Mouse (Mus musculus): ENCODE data around the gene Itih2. TPM values are rescaled to one million over a fixed set of nuclear protein-coding genes. Genes with fewer than 3 reads are reported as not detected.

The Itih2 gene
- polyA plus RNA-seq, 1 experiment, result 0.02 TPM

DNA sequence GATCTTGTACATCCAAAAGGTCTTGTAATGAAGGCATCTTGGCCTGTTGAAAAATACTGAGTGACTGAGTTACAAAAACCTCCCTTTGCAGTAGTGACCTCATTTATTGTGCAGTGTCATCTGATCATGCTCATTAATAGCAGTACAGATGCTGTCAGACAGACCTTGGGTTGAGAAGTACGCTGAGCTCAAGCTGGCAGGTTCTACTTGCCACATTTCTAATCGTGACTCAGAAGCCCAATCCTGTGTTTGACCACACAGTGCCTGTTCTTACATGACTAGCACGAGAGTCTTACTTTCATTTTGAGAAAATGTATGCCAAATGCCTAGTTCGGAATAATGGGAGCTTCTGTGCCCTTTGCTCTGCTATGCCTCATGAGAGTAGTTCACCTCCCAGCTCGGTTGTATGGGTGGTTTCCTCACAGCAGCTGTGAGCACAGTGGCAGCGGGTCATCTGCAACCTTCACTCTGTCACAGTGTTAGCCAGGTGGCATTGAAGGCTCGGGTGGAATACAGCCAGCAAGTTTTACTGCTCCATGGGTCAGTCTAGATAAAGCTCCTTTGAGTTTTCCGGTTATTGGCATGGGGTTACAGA, 43.8 kb downstream of the Itih2 start:
- TF ChIP-seq MYOD1 (IDR thresholded peaks at IDR 0.05; ENCODE audit: control insufficient read depth in 1 of 3, insufficient read length in 2 of 3, low read depth in 2 of 3) (peak in 1 of 3 experiments; percentile 10), TCF12 (IDR thresholded peaks at IDR 0.05; ENCODE audit: insufficient read depth, poor library complexity, severe bottlenecking) (no peak), MYOG (IDR thresholded peaks at IDR 0.05; ENCODE audit: control insufficient read depth in 1 of 3, insufficient read depth in 1 of 3, insufficient read length in 2 of 3, low read depth in 2 of 3) (peak in 1 of 3 experiments; percentile 11)
- Histone ChIP-seq H3K4me3 (no peak overlapping the region), H3K4me2 (ENCODE audit: low read depth) (no peak overlapping the region), H3K27me3 (ENCODE audit: control insufficient read depth, insufficient read depth, insufficient read length) (no peaks in the 10 kb centered on the region), H3K79me2 (ENCODE audit: control insufficient read depth, insufficient read depth) (peaks cover 44% of the 10 kb centered on the region), H3ac (ENCODE audit: control insufficient read depth, insufficient read length) (no peak overlapping the region), H3K36me3 (ENCODE audit: control insufficient read depth, insufficient read depth) (peaks cover 30% of the 10 kb centered on the region)

GRCm38 (mm10) chr2:10082737-10083136, 48.5 kb downstream of the Itih2 start:
- no peak overlapping the region for H3K4me2 ChIP-seq (ENCODE audit: low read depth)
- no peak overlapping the region for H3ac ChIP-seq (ENCODE audit: control insufficient read depth, insufficient read length)
- TF ChIP-seq E2F4 (IDR thresholded peaks at IDR 0.05; ENCODE audit: insufficient read depth) (no peak), MYOG (IDR thresholded peaks at IDR 0.05; ENCODE audit: control insufficient read depth in 1 of 3, insufficient read depth in 1 of 3, insufficient read length in 2 of 3, low read depth in 2 of 3) (no peak), CEBPB (IDR thresholded peaks at IDR 0.05; ENCODE audit: insufficient read depth, poor library complexity, severe bottlenecking) (no peak), TCF12 (IDR thresholded peaks at IDR 0.05; ENCODE audit: insufficient read depth, poor library complexity, severe bottlenecking) (no peak), TCF3 (IDR thresholded peaks at IDR 0.05; ENCODE audit: insufficient read length, low read depth) (no peak), MYOD1 (IDR thresholded peaks at IDR 0.05; ENCODE audit: control insufficient read depth in 1 of 3, insufficient read length in 2 of 3, low read depth in 2 of 3) (no peak), REST (IDR thresholded peaks at IDR 0.05; ENCODE audit: insufficient read depth, insufficient read length) (no peak), USF1 (IDR thresholded peaks at IDR 0.05; ENCODE audit: low read depth) (no peak), POLR2A (IDR thresholded peaks at IDR 0.05; ENCODE audit: insufficient read length, low read depth) (no peak), SRF (IDR thresholded peaks at IDR 0.05; ENCODE audit: control insufficient read depth, insufficient read length, low read depth) (no peak), POLR2AphosphoS2 (IDR thresholded peaks at IDR 0.05; ENCODE audit: insufficient read length, low read depth) (no peak), MAX (IDR thresholded peaks at IDR 0.05; ENCODE audit: low read depth) (no peak)
- no peaks in the 10 kb centered on the region for H3K27me3 ChIP-seq (ENCODE audit: control insufficient read depth, insufficient read depth, insufficient read length)
- peaks cover 75% of the 10 kb centered on the region for H3K79me2 ChIP-seq (ENCODE audit: control insufficient read depth, insufficient read depth)
- no peak overlapping the region for H3K4me3 ChIP-seq
- H3K36me3 ChIP-seq (ENCODE audit: control insufficient read depth, insufficient read depth), result peaks cover 7% of the 10 kb centered on the region

GRCm38 (mm10) chr2:10081453-10082080, 49.6 kb downstream of the Itih2 start:
- H3ac ChIP-seq (ENCODE audit: control insufficient read depth, insufficient read length), result no peak overlapping the region
- TF ChIP-seq POLR2AphosphoS2 (IDR thresholded peaks at IDR 0.05; ENCODE audit: insufficient read length, low read depth) (no peak), TCF12 (IDR thresholded peaks at IDR 0.05; ENCODE audit: insufficient read depth, poor library complexity, severe bottlenecking) (no peak), SRF (IDR thresholded peaks at IDR 0.05; ENCODE audit: control insufficient read depth, insufficient read length, low read depth) (no peak), MAX (IDR thresholded peaks at IDR 0.05; ENCODE audit: low read depth) (no peak), E2F4 (IDR thresholded peaks at IDR 0.05; ENCODE audit: insufficient read depth) (no peak), CEBPB (IDR thresholded peaks at IDR 0.05; ENCODE audit: insufficient read depth, poor library complexity, severe bottlenecking) (no peak), TCF3 (IDR thresholded peaks at IDR 0.05; ENCODE audit: insufficient read length, low read depth) (no peak), USF1 (IDR thresholded peaks at IDR 0.05; ENCODE audit: low read depth) (no peak), MYOG (IDR thresholded peaks at IDR 0.05; ENCODE audit: control insufficient read depth in 1 of 3, insufficient read depth in 1 of 3, insufficient read length in 2 of 3, low read depth in 2 of 3) (no peak), MYOD1 (IDR thresholded peaks at IDR 0.05; ENCODE audit: control insufficient read depth in 1 of 3, insufficient read length in 2 of 3, low read depth in 2 of 3) (no peak), POLR2A (IDR thresholded peaks at IDR 0.05; ENCODE audit: insufficient read length, low read depth) (no peak), REST (IDR thresholded peaks at IDR 0.05; ENCODE audit: insufficient read depth, insufficient read length) (no peak)
- H3K79me2 ChIP-seq (ENCODE audit: control insufficient read depth, insufficient read depth), result peaks cover 87% of the 10 kb centered on the region
- H3K4me3 ChIP-seq, result peak overlapping the region; percentile 87
- H3K27me3 ChIP-seq (ENCODE audit: control insufficient read depth, insufficient read depth, insufficient read length), result no peaks in the 10 kb centered on the region
- H3K36me3 ChIP-seq (ENCODE audit: control insufficient read depth, insufficient read depth), result peaks cover 2% of the 10 kb centered on the region
- peak overlapping the region; percentile 84 for H3K4me2 ChIP-seq (ENCODE audit: low read depth)

- peak within 1 kb of the TSS; percentile 95 for H3K4me2 ChIP-seq (ENCODE audit: low read depth)
- H3K4me3 ChIP-seq, result peak within 1 kb of the TSS; percentile 87
- no peak for TF ChIP-seq TCF12 (IDR thresholded peaks at IDR 0.05; ENCODE audit: insufficient read depth, poor library complexity, severe bottlenecking)
- TF ChIP-seq MYOG (IDR thresholded peaks at IDR 0.05; ENCODE audit: control insufficient read depth in 1 of 3, insufficient read depth in 1 of 3, insufficient read length in 2 of 3, low read depth in 2 of 3), result no peak
- TF ChIP-seq USF1 (IDR thresholded peaks at IDR 0.05; ENCODE audit: low read depth), result no peak
- peak; percentile 96 for TF ChIP-seq POLR2AphosphoS2 (IDR thresholded peaks at IDR 0.05; ENCODE audit: insufficient read length, low read depth)
- peak; percentile 97 for TF ChIP-seq POLR2A (IDR thresholded peaks at IDR 0.05; ENCODE audit: insufficient read length, low read depth)
- TF ChIP-seq TCF3 (IDR thresholded peaks at IDR 0.05; ENCODE audit: insufficient read length, low read depth), result no peak
- no peak for TF ChIP-seq MAX (IDR thresholded peaks at IDR 0.05; ENCODE audit: low read depth)
- peak; percentile 22 for TF ChIP-seq SRF (IDR thresholded peaks at IDR 0.05; ENCODE audit: control insufficient read depth, insufficient read length, low read depth)
- no peak for TF ChIP-seq CEBPB (IDR thresholded peaks at IDR 0.05; ENCODE audit: insufficient read depth, poor library complexity, severe bottlenecking)
- TF ChIP-seq REST (IDR thresholded peaks at IDR 0.05; ENCODE audit: insufficient read depth, insufficient read length), result peak; percentile 7
- TF ChIP-seq E2F4 (IDR thresholded peaks at IDR 0.05; ENCODE audit: insufficient read depth), result no peak
- peak in 1 of 3 experiments; percentile 22 for TF ChIP-seq MYOD1 (IDR thresholded peaks at IDR 0.05; ENCODE audit: control insufficient read depth in 1 of 3, insufficient read length in 2 of 3, low read depth in 2 of 3)
- H3K36me3 ChIP-seq (ENCODE audit: control insufficient read depth, insufficient read depth), result no peaks in the 10 kb centered on the region
- peak within 1 kb of the TSS; percentile 40 for H3ac ChIP-seq (ENCODE audit: control insufficient read depth, insufficient read length)
- H3K27me3 ChIP-seq (ENCODE audit: control insufficient read depth, insufficient read depth, insufficient read length), result no peaks in the 10 kb centered on the region
- H3K79me2 ChIP-seq (ENCODE audit: control insufficient read depth, insufficient read depth), result peaks cover 93% of the 10 kb centered on the region
These were observed 50.7 kb downstream of the Itih2 start, which contains the start of the genes Atp5c1 and Kin for GRCm38 (mm10) chr2:10080310-10081010. TSS of gene Atp5c1 (minus strand) at chr2:10080510. TSS of gene Kin (plus strand) at chr2:10080593.

All from myocyte (in vitro differentiated cells).